Mouse (Mus musculus): ENCODE results near the gene Tmem63a. TPM values are rescaled to one million over a fixed set of nuclear protein-coding genes. Genes with fewer than 3 reads are reported as not detected.

Tmem63a gene
- polyA plus RNA-seq, 1 experiment from 2014 or later = 3.1 TPM

- no peaks in the 10 kb centered on the region for H3K4me1 ChIP-seq (ENCODE audit: control insufficient read depth, insufficient read depth, low read length)
- ATAC-seq (replicated peaks; ENCODE audit: insufficient number of reproducible peaks, low FRiP score, low TSS enrichment, low read depth) (no peak), DNase-seq (ENCODE audit: low spot score) (no peak)
- no peak overlapping the region for H3K9ac ChIP-seq (replicated peaks; ENCODE audit: low read length)
- H3K4me2 ChIP-seq (ENCODE audit: low read depth, low read length) = no peak overlapping the region
- H3K27me3 ChIP-seq (ENCODE audit: control insufficient read depth, insufficient read depth, low read length) = no peaks in the 10 kb centered on the region
- H3K4me3 ChIP-seq (ENCODE audit: low read depth, low read length) = no peak overlapping the region
- WGBS = 89% methylated on average over 8 of the region's 8 CpGs
- H3K9me3 ChIP-seq (replicated peaks; ENCODE audit: control insufficient read depth, low read length) = no peaks in the 10 kb centered on the region
- H3K27ac ChIP-seq (replicated peaks; ENCODE audit: low read depth, low read length) = no peak overlapping the region
- no peaks in the 10 kb centered on the region for H3K36me3 ChIP-seq (replicated peaks; ENCODE audit: control insufficient read depth, insufficient read depth, low read depth, low read length)
Observed at GRCm38 (mm10) chr1:180956401-180956800, 14.3 kb downstream of the Tmem63a start.

- Histone ChIP-seq H3K4me2 (ENCODE audit: low read depth, low read length) (no peak overlapping the region), H3K4me3 (ENCODE audit: low read depth, low read length) (no peak overlapping the region), H3K4me1 (ENCODE audit: control insufficient read depth, insufficient read depth, low read length) (no peaks in the 10 kb centered on the region), H3K27me3 (ENCODE audit: control insufficient read depth, insufficient read depth, low read length) (no peaks in the 10 kb centered on the region), H3K9me3 (replicated peaks; ENCODE audit: control insufficient read depth, low read length) (no peaks in the 10 kb centered on the region), H3K9ac (replicated peaks; ENCODE audit: low read length) (no peak overlapping the region), H3K27ac (replicated peaks; ENCODE audit: low read depth, low read length) (no peak overlapping the region), H3K36me3 (replicated peaks; ENCODE audit: control insufficient read depth, insufficient read depth, low read depth, low read length) (no peaks in the 10 kb centered on the region)
- DNase-seq (ENCODE audit: low spot score) = no peak
- WGBS = 82% methylated on average over 8 of the region's 8 CpGs
- ATAC-seq (replicated peaks; ENCODE audit: insufficient number of reproducible peaks, low FRiP score, low TSS enrichment, low read depth) = no peak; the same call in 1 of the 2 replicates
Observed at GRCm38 (mm10) chr1:180956973-180957381, 14.8 kb downstream of the Tmem63a start.

DNA sequence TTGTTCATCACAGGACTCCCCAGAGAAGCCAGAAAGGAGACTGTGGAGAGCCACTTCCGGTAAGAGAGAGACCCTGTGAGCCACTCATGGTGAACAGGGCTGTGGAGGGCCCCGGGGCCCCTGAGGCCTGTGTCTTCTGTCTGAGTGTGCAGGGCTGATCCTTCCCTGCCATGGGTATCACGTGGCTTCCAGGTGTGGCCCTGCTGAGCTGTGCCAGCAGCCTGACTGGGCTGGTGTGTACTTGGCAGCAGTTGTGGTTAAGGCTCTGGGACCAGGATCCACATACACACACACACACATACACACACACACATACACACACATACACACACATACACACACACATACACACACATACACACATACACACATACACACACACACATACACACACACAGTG is 15.8 kb downstream of the Tmem63a start:
- Histone ChIP-seq H3K27me3 (ENCODE audit: control insufficient read depth, insufficient read depth, low read length) (no peaks in the 10 kb centered on the region), H3K4me3 (ENCODE audit: low read depth, low read length) (no peak overlapping the region), H3K27ac (replicated peaks; ENCODE audit: low read depth, low read length) (no peak overlapping the region), H3K9me3 (replicated peaks; ENCODE audit: control insufficient read depth, low read length) (no peaks in the 10 kb centered on the region), H3K9ac (replicated peaks; ENCODE audit: low read length) (no peak overlapping the region), H3K4me2 (ENCODE audit: low read depth, low read length) (no peak overlapping the region), H3K36me3 (replicated peaks; ENCODE audit: control insufficient read depth, insufficient read depth, low read depth, low read length) (no peaks in the 10 kb centered on the region), H3K4me1 (ENCODE audit: control insufficient read depth, insufficient read depth, low read length) (no peaks in the 10 kb centered on the region)
- 82% methylated on average over 3 of the region's 3 CpGs for WGBS
- DNase-seq (ENCODE audit: low spot score) (no peak), ATAC-seq (replicated peaks; ENCODE audit: insufficient number of reproducible peaks, low FRiP score, low TSS enrichment, low read depth) (no peak)

DNA sequence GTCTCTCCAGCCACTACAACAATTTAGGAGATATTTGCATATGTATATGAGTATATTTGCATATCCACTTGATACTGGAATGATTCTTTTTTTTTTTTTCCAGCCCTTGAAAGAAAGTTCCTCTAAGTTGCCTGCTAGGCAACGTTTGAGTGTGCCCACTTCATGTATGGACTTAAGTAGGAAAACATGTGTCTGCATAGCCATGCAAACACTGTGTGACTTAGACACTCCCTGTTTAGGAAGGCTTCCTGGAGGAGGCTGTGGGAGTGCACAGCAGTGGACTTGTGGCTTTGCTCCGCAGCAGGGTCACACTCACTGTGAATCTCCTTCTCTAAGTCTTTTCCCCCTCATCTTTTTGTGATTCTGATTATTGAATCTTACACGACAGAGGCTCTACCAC is 16.7 kb downstream of the Tmem63a start:
- H3K9me3 ChIP-seq (replicated peaks; ENCODE audit: control insufficient read depth, low read length) = no peaks in the 10 kb centered on the region
- DNase-seq (ENCODE audit: low spot score) = no peak
- H3K4me3 ChIP-seq (ENCODE audit: low read depth, low read length) = no peak overlapping the region
- no peak overlapping the region for H3K9ac ChIP-seq (replicated peaks; ENCODE audit: low read length)
- no peak overlapping the region for H3K27ac ChIP-seq (replicated peaks; ENCODE audit: low read depth, low read length)
- no peak overlapping the region for H3K4me2 ChIP-seq (ENCODE audit: low read depth, low read length)
- H3K4me1 ChIP-seq (ENCODE audit: control insufficient read depth, insufficient read depth, low read length) = no peaks in the 10 kb centered on the region
- 67% methylated on average over 3 of the region's 3 CpGs for WGBS
- ATAC-seq (replicated peaks; ENCODE audit: insufficient number of reproducible peaks, low FRiP score, low TSS enrichment, low read depth) = no peak
- H3K36me3 ChIP-seq (replicated peaks; ENCODE audit: control insufficient read depth, insufficient read depth, low read depth, low read length) = no peaks in the 10 kb centered on the region
- no peaks in the 10 kb centered on the region for H3K27me3 ChIP-seq (ENCODE audit: control insufficient read depth, insufficient read depth, low read length)

DNA sequence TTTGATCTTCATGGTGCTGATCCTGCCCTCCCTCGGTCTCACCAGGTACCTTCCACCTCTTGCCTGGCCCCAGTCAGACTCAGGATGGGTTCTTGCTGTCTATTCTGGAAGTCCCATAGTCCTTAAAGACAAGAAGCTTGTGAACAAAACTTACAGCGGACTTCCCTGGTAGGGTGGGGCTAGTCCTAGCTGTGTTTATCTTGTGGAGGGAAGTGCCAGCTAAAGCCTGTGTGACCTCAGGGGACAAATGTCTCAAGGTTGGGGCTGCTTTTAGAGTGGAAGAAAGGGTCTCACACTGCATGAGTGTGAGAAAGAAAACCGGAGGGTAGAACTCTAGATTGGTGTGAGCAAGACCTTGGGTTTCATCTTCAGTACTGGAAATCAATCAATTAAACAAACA is 23.6 kb downstream of the Tmem63a start:
- Histone ChIP-seq H3K36me3 (replicated peaks; ENCODE audit: control insufficient read depth, insufficient read depth, low read depth, low read length) (no peaks in the 10 kb centered on the region), H3K27ac (replicated peaks; ENCODE audit: low read depth, low read length) (no peak overlapping the region), H3K4me2 (ENCODE audit: low read depth, low read length) (no peak overlapping the region), H3K4me3 (ENCODE audit: low read depth, low read length) (no peak overlapping the region), H3K4me1 (ENCODE audit: control insufficient read depth, insufficient read depth, low read length) (no peaks in the 10 kb centered on the region), H3K9me3 (replicated peaks; ENCODE audit: control insufficient read depth, low read length) (no peaks in the 10 kb centered on the region), H3K9ac (replicated peaks; ENCODE audit: low read length) (no peak overlapping the region), H3K27me3 (ENCODE audit: control insufficient read depth, insufficient read depth, low read length) (no peaks in the 10 kb centered on the region)
- no peak for DNase-seq (ENCODE audit: low spot score)
- no peak for ATAC-seq (replicated peaks; ENCODE audit: insufficient number of reproducible peaks, low FRiP score, low TSS enrichment, low read depth)
- 86% methylated on average over 3 of the region's 3 CpGs for WGBS

DNA sequence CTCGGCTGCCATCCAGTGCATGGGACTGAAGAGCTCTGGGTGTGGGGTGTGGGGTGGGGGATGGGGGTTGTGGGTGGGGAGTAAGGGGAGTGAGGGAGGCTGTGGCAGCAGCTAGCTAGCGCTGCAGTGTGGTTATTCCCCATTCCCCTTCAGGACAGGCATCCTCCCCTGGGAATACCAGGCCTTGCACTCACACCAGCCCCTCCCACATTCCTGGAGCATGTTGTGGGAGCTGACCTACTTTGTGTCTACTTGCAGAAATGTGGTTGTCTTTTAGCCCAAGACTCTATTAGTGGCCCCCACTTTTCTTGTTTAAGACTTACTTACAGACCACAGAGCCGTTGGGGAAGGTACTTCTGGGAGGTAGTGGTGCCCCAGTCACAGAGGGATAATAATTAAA is 24.4 kb downstream of the Tmem63a start:
- H3K4me2 ChIP-seq (ENCODE audit: low read depth, low read length) = no peak overlapping the region
- H3K4me3 ChIP-seq (ENCODE audit: low read depth, low read length) = no peak overlapping the region
- no peaks in the 10 kb centered on the region for H3K36me3 ChIP-seq (replicated peaks; ENCODE audit: control insufficient read depth, insufficient read depth, low read depth, low read length)
- DNase-seq (ENCODE audit: low spot score) = peak; percentile 18
- 59% methylated on average over 3 of the region's 3 CpGs for WGBS
- H3K4me1 ChIP-seq (ENCODE audit: control insufficient read depth, insufficient read depth, low read length) = no peaks in the 10 kb centered on the region
- no peaks in the 10 kb centered on the region for H3K27me3 ChIP-seq (ENCODE audit: control insufficient read depth, insufficient read depth, low read length)
- no peak overlapping the region for H3K27ac ChIP-seq (replicated peaks; ENCODE audit: low read depth, low read length)
- H3K9ac ChIP-seq (replicated peaks; ENCODE audit: low read length) = no peak overlapping the region
- no peaks in the 10 kb centered on the region for H3K9me3 ChIP-seq (replicated peaks; ENCODE audit: control insufficient read depth, low read length)
- ATAC-seq (replicated peaks; ENCODE audit: insufficient number of reproducible peaks, low FRiP score, low TSS enrichment, low read depth) = no peak

- 86% methylated on average over 7 of the region's 7 CpGs for WGBS
- no peak for DNase-seq (ENCODE audit: low spot score)
Observed at GRCm38 (mm10) chr1:180967261-180967660, 25.1 kb downstream of the Tmem63a start.

DNA sequence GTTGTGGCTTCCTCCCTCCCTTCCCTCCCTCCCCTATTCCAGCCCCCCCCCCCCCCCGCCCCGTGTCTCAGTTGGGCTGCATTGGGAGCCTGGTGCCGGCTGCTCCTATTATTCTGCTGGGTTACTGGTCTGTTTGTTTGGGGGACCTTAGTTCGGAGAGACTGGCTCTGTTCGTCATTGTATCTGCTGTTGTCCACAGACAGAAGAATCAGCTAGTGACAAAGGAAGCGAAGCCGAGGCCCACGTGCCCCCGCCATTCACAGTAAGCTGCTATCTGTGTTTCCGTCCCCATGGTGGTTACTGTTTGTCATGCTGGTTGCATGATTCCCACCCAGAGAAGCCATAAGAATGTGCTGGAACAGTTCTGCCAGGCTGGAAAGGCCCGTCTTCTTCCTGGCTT is 30.8 kb downstream of the Tmem63a start:
- H3K9me3 ChIP-seq (replicated peaks; ENCODE audit: control insufficient read depth, low read length) = no peaks in the 10 kb centered on the region
- no peak overlapping the region for H3K27ac ChIP-seq (replicated peaks; ENCODE audit: low read depth, low read length)
- H3K36me3 ChIP-seq (replicated peaks; ENCODE audit: control insufficient read depth, insufficient read depth, low read depth, low read length) = no peaks in the 10 kb centered on the region
- DNase-seq (ENCODE audit: low spot score) (no peak), ATAC-seq (replicated peaks; ENCODE audit: insufficient number of reproducible peaks, low FRiP score, low TSS enrichment, low read depth) (no peak)
- 80% methylated on average over 11 of the region's 11 CpGs for WGBS
- no peak overlapping the region for H3K4me3 ChIP-seq (ENCODE audit: low read depth, low read length)
- no peak overlapping the region for H3K4me2 ChIP-seq (ENCODE audit: low read depth, low read length)
- no peak overlapping the region for H3K9ac ChIP-seq (replicated peaks; ENCODE audit: low read length)
- H3K4me1 ChIP-seq (ENCODE audit: control insufficient read depth, insufficient read depth, low read length) = no peaks in the 10 kb centered on the region
- no peaks in the 10 kb centered on the region for H3K27me3 ChIP-seq (ENCODE audit: control insufficient read depth, insufficient read depth, low read length)

More at GRCm38 (mm10) chr1:180967261-180967660, 25.1 kb downstream of the Tmem63a start:
- Histone ChIP-seq H3K27ac (replicated peaks; ENCODE audit: low read depth, low read length) (no peak overlapping the region), H3K27me3 (ENCODE audit: control insufficient read depth, insufficient read depth, low read length) (no peaks in the 10 kb centered on the region), H3K9me3 (replicated peaks; ENCODE audit: control insufficient read depth, low read length) (no peaks in the 10 kb centered on the region), H3K4me3 (ENCODE audit: low read depth, low read length) (no peak overlapping the region), H3K9ac (replicated peaks; ENCODE audit: low read length) (no peak overlapping the region), H3K36me3 (replicated peaks; ENCODE audit: control insufficient read depth, insufficient read depth, low read depth, low read length) (no peaks in the 10 kb centered on the region), H3K4me2 (ENCODE audit: low read depth, low read length) (no peak overlapping the region), H3K4me1 (ENCODE audit: control insufficient read depth, insufficient read depth, low read length) (no peaks in the 10 kb centered on the region)
- no peak for ATAC-seq (replicated peaks; ENCODE audit: insufficient number of reproducible peaks, low FRiP score, low TSS enrichment, low read depth)
